Mouse (Mus musculus) heart, adult 2 months (tissue): ENCODE data around the gene Upk3b. TPM values are rescaled to one million over a fixed set of nuclear protein-coding genes. Genes with fewer than 3 reads are reported as not detected.

Source experiments
- DNase-seq, 2 experiments: peaks; one replicate each; pipeline ENCODE4 v3.0.0; 2021
- H3K27ac ChIP-seq: fragments of 200-600 bp; 2 replicates; pipeline ENCODE4 v1.8.1; 2022
- H3K27me3 ChIP-seq: fragments of 200-500 bp; 2 replicates; pipeline ENCODE4 v1.6.1; 2012; ENCODE audit warnings: mild to moderate bottlenecking, low read length, inconsistent platforms, mixed read lengths; ENCODE audit not compliant: control insufficient read depth, insufficient read depth
- H3K36me3 ChIP-seq: fragments of 200-500 bp; 2 replicates; pipeline ENCODE4 v1.6.1; 2012; ENCODE audit warnings: low read length, inconsistent platforms; ENCODE audit not compliant: control insufficient read depth, insufficient read depth
- H3K4me1 ChIP-seq: fragments of 200-500 bp; 2 replicates; pipeline ENCODE4 v1.6.1; 2011; ENCODE audit warnings: low read length; ENCODE audit not compliant: control insufficient read depth, insufficient read depth
- H3K4me3 ChIP-seq: fragments of 200-600 bp; 2 replicates; pipeline ENCODE4 v1.8.1; 2022
- H3K79me2 ChIP-seq: fragments of 200-500 bp; replicated peaks from 2 replicates; pipeline ENCODE4 v1.6.1; 2012; ENCODE audit warnings: mild to moderate bottlenecking, inconsistent platforms, low read length, moderate library complexity, mixed read lengths; ENCODE audit not compliant: control insufficient read depth, insufficient read depth
- H3K9ac ChIP-seq: fragments of 200-500 bp; 2 replicates; pipeline ENCODE4 v1.6.1; 2012; ENCODE audit warnings: low read depth, mild to moderate bottlenecking, control low read depth, inconsistent platforms, low read length, mixed read lengths
- CTCF ChIP-seq: fragments of 200-600 bp; IDR thresholded peaks from 2 replicates; pipeline ENCODE4 v1.8.1; 2022; ENCODE audit warnings: antibody characterized with exemption, mild to moderate bottlenecking, moderate library complexity
- EP300 ChIP-seq: fragments of 200-500 bp; IDR thresholded peaks from 2 replicates; pipeline ENCODE4 v1.6.1; 2011; ENCODE audit warnings: low read depth, low read length, control low read depth; ENCODE audit not compliant: insufficient read depth
- POLR2A ChIP-seq: fragments of 200-500 bp; IDR thresholded peaks from 2 replicates; pipeline ENCODE4 v1.6.1; 2011; ENCODE audit warnings: mild to moderate bottlenecking, low read depth, low read length, control low read depth; ENCODE audit not compliant: insufficient read depth
- WGBS: fragments of 180-500 bp; shearing (Covaris S2); methylation state at CpG from one replicate; pipeline ENCODE4 v1.1.7; 2018; 5-methylcytosine and 5-hydroxymethylcytosine counted together
- intact Hi-C: fragments of 180-260 bp; cut with DNase I; formaldehyde crosslinking; loops from one replicate; pipeline ENCODE4 v1.15.1; 2025
- polyA plus RNA-seq: library from polyadenylated mRNA; depleted of rRNA; stranded (reverse); fragments of >200 nt; gene quantifications from 2 replicates; pipeline ENCODE4 v1.2.3, GENCODE M21; 2012
- total RNA-seq, 2 experiments: library from RNA; stranded (reverse); gene quantifications; 2 replicates each; pipeline ENCODE4 v1.2.3; 2021

Gene Upk3b
- total and polyA plus RNA-seq, 3 experiments, result 16.7 to 25.8 (median 18.6) TPM

DNA sequence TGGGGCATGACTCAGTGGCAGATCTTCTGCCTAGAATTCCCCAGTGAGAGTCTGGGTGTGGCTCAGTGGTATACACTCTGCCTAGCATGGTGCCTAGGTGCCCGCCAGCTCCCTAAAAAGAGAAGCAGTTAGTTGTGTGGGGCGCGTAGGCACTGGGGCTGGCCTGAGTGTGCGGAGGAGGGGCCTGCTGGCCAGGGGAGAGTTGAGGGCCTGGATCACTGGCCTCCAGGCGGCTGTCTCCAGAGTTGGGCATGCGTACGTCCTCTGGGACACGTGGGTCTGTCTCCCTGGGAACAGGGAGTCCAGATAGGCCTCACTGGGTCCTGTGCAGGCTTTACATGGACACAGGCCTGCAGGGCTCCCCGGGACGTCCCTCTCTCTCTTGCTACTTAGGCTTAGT lies 23.4 kb upstream of the Upk3b start:
- Histone ChIP-seq H3K79me2 (no peaks in the 10 kb centered on the region), H3K9ac (no peak overlapping the region), H3K4me1 (peaks cover 3% of the 10 kb centered on the region), H3K36me3 (no peaks in the 10 kb centered on the region), H3K27me3 (no peaks in the 10 kb centered on the region), H3K27ac (no peak overlapping the region; the same call in 1 of the 2 replicates), H3K4me3 (no peak overlapping the region)
- WGBS, result 69% methylated on average over 10 of the region's 10 CpGs
- peak in 1 of 2 experiments; percentile 49 for DNase-seq
- intact Hi-C loops, result no loop called here
- TF ChIP-seq POLR2A, result no peak
- TF ChIP-seq CTCF, result no peak
- no peak for TF ChIP-seq EP300

GRCm38 (mm10) chr5:136015586-136015985 lies 22.7 kb upstream of the Upk3b start:
- Histone ChIP-seq H3K79me2 (no peaks in the 10 kb centered on the region), H3K4me3 (no peak overlapping the region), H3K27ac (no peak overlapping the region), H3K9ac (peak overlapping the region; percentile 38), H3K4me1 (peaks cover 3% of the 10 kb centered on the region), H3K27me3 (no peaks in the 10 kb centered on the region), H3K36me3 (no peaks in the 10 kb centered on the region)
- intact Hi-C loops, result no loop called here
- WGBS, result 77% methylated on average over 10 of the region's 10 CpGs
- no peak for DNase-seq
- TF ChIP-seq EP300, result no peak
- no peak for TF ChIP-seq CTCF
- TF ChIP-seq POLR2A, result no peak

GRCm38 (mm10) chr5:136016014-136016876 lies 22.1 kb upstream of the Upk3b start:
- intact Hi-C loops, result no loop called here
- no peak overlapping the region for H3K4me3 ChIP-seq
- H3K79me2 ChIP-seq, result no peaks in the 10 kb centered on the region
- DNase-seq, result no peak
- WGBS, result 70% methylated on average over 10 of the region's 10 CpGs
- H3K27me3 ChIP-seq, result no peaks in the 10 kb centered on the region
- no peak overlapping the region for H3K27ac ChIP-seq
- no peak overlapping the region for H3K9ac ChIP-seq
- H3K4me1 ChIP-seq, result peaks cover 3% of the 10 kb centered on the region
- no peaks in the 10 kb centered on the region for H3K36me3 ChIP-seq
- TF ChIP-seq EP300 (no peak), POLR2A (no peak), CTCF (no peak)

DNA sequence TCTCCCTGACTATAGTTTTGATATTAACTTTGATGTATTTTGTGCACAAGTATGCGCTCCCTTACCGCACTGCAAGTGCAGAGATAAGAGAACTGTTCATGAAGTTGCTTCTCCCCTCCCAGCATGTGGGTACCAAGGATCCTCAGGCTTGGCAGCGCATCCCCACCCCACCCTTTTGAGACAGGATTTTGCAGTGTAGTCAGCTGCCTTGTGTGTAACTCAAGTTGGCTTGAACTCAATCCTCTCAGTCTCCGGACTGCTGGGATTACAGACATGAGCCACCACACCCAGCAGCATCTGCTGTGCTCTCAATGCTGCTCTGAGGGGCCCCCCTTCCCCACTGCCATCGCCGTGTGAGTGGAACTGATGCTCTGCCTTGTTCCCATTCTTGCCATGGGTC lies 21.0 kb upstream of the Upk3b start:
- Histone ChIP-seq H3K27ac (no peak overlapping the region), H3K27me3 (no peaks in the 10 kb centered on the region), H3K4me1 (peaks cover 3% of the 10 kb centered on the region), H3K9ac (no peak overlapping the region), H3K79me2 (no peaks in the 10 kb centered on the region), H3K36me3 (no peaks in the 10 kb centered on the region), H3K4me3 (no peak overlapping the region)
- intact Hi-C loops, result no loop called here
- peak in 1 of 2 experiments; percentile 35 for DNase-seq
- no peak for TF ChIP-seq POLR2A
- no peak for TF ChIP-seq EP300
- no peak for TF ChIP-seq CTCF
- 75% methylated on average over 6 of the region's 6 CpGs for WGBS

GRCm38 (mm10) chr5:136018726-136019125 lies 19.6 kb upstream of the Upk3b start:
- Histone ChIP-seq H3K36me3 (no peaks in the 10 kb centered on the region), H3K27me3 (no peaks in the 10 kb centered on the region), H3K4me1 (peaks cover 3% of the 10 kb centered on the region), H3K9ac (no peak overlapping the region), H3K4me3 (no peak overlapping the region), H3K79me2 (no peaks in the 10 kb centered on the region), H3K27ac (no peak overlapping the region)
- DNase-seq, result no peak
- 65% methylated on average over 2 of the region's 2 CpGs for WGBS
- TF ChIP-seq CTCF (no peak), EP300 (no peak)
- intact Hi-C loops, result no loop called here

DNA sequence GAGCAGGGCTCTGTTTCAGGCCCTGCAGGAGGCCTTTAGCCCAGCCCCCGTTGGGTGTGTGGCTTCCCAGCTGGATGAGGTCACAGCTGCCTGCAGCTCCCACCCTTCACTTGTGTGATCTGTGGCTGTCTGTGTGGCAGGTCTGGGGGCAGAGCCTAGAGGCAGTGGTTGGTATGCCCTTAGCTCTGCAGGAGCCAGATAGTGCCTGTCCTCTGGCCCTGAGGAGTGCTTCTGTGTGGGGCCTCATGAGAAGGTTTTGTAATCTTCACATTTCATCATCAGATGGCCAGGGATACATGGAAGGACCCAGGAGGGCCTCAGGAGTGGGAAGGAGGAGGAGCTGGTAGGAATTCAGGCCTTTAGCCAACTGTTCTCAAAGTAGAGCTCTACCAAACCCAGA lies 18.4 kb upstream of the Upk3b start:
- TF ChIP-seq EP300 (no peak), POLR2A (no peak), CTCF (no peak)
- Histone ChIP-seq H3K4me3 (no peak overlapping the region), H3K4me1 (peaks cover 3% of the 10 kb centered on the region), H3K9ac (no peak overlapping the region), H3K36me3 (no peaks in the 10 kb centered on the region), H3K79me2 (no peaks in the 10 kb centered on the region), H3K27me3 (no peaks in the 10 kb centered on the region), H3K27ac (no peak overlapping the region)
- intact Hi-C loops, result no loop called here
- WGBS, result 31% methylated on average over 1 of the region's 1 CpGs
- peak in 1 of 2 experiments; percentile 28 for DNase-seq
